Mouse (Mus musculus) liver, postnatal 0 days (tissue): Measurements from ENCODE around the gene 6030408B16Rik.

Experiments
- CTCF ChIP-seq: sonication (generic); IDR thresholded peaks from 2 replicates; pipeline ENCODE4 v1.5.1; 2016; ENCODE audit warnings: antibody characterized with exemption, low read depth
- EP300 ChIP-seq: IDR thresholded peaks from 2 replicates; pipeline ENCODE4 v1.6.1; 2016; ENCODE audit warnings: antibody characterized with exemption, low read depth, mild to moderate bottlenecking

DNA sequence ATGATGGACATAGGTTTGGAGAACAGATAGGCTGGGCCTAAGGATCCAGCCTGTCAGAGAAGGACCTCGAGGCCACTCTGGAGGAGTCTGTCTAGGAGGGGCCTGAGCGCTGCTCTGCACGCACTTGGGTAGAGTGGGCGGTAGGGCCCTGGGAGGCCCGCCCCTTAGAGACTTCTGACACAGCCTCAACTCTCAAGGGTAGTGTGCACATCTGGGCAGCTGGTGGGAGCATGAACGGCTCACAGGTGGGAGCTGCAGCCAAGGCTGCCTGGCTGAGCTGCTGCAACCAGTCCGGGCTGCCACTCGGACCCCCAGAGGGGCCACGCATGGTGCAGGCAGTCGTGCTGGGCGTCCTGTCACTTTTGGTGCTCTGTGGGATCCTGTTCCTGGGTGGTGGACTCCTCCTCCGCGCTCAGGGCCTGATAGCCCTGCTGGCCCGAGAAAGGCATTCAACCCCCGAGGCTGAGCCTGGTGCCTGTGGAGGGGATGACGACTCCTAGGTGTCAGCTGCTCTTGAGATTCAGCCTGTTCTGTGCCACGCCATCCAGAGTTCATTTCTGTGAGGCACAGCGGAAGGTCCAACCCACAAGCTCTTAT is at the start of gene 6030408B16Rik:
- TF ChIP-seq CTCF (no peak), EP300 (no peak)
